Mouse (Mus musculus) small intestine, adult 2 months (tissue): ENCODE data around the gene Tmem235. TPM values are rescaled to one million over a fixed set of nuclear protein-coding genes. Genes with fewer than 3 reads are reported as not detected.

Source experiments
- H3K27ac ChIP-seq: fragments of 200-500 bp; 2 replicates; pipeline ENCODE4 v1.5.1; 2012; ENCODE audit warnings: low read depth, low read length, control low read depth, inconsistent platforms; ENCODE audit not compliant: insufficient read depth
- H3K27me3 ChIP-seq: fragments of 200-500 bp; 2 replicates; pipeline ENCODE4 v1.6.1; 2012; ENCODE audit warnings: mild to moderate bottlenecking, moderate library complexity, low read length, inconsistent platforms; ENCODE audit not compliant: control insufficient read depth, insufficient read depth
- H3K36me3 ChIP-seq: fragments of 200-500 bp; 2 replicates; pipeline ENCODE4 v1.6.1; 2012; ENCODE audit warnings: mild to moderate bottlenecking, low read length, control low read depth, inconsistent platforms; ENCODE audit not compliant: control insufficient read depth, insufficient read depth
- H3K4me1 ChIP-seq: fragments of 200-500 bp; 2 replicates; pipeline ENCODE4 v1.6.1; 2012; ENCODE audit warnings: low read length, inconsistent platforms, mixed read lengths; ENCODE audit not compliant: control insufficient read depth, insufficient read depth, insufficient read length
- H3K4me3 ChIP-seq: fragments of 200-500 bp; 2 replicates; pipeline ENCODE4 v1.5.1; 2012; ENCODE audit warnings: low read depth, mild to moderate bottlenecking, control low read depth, inconsistent platforms, low read length, moderate library complexity
- CTCF ChIP-seq: fragments of 200-500 bp; IDR thresholded peaks from 2 replicates; pipeline ENCODE4 v1.5.1; 2012; ENCODE audit warnings: low read depth, mild to moderate bottlenecking, control low read depth, inconsistent platforms, low read length, moderate library complexity, mixed read lengths; ENCODE audit not compliant: insufficient replicate concordance, insufficient read length; ENCODE audit errors: extremely low read depth
- POLR2A ChIP-seq: fragments of 200-500 bp; IDR thresholded peaks from 2 replicates; pipeline ENCODE4 v1.6.1; 2012; ENCODE audit warnings: low read depth, mild to moderate bottlenecking, control low read depth, inconsistent platforms, low read length, moderate library complexity
- WGBS: fragments of 180-500 bp; shearing (Covaris S2); methylation state at CpG from one replicate; pipeline ENCODE4 v1.1.7; 2018; 5-methylcytosine and 5-hydroxymethylcytosine counted together
- polyA plus RNA-seq: library from polyadenylated mRNA; depleted of rRNA; stranded (reverse); fragments of >200 nt; gene quantifications from 2 replicates; pipeline ENCODE4 v1.2.3, GENCODE M21; 2012

The Tmem235 gene
- polyA plus RNA-seq, 1 experiment, result 0.11 TPM

DNA sequence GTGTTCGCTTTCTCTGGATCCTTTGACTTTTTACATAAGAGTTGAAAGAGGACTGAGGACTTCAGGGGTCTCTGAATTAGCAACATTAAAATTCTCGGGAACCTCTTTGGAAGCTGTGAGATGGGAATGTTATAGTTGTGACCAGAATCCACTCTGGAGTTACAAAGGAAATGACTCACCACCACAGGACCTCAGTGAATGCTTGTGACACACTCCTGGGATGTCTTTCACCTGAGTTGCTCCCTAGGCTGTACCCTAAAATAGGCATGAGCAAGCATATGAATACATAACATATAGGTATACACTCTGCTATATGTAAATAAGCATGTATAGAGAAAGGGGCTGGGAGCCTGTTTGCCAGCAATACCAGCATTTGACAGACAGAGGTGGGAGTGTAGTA lies 17.1 kb upstream of the Tmem235 start:
- Histone ChIP-seq H3K4me1 (peaks cover 23% of the 10 kb centered on the region), H3K27ac (no peak overlapping the region), H3K4me3 (no peak overlapping the region), H3K27me3 (no peaks in the 10 kb centered on the region), H3K36me3 (no peaks in the 10 kb centered on the region)
- WGBS, result 90% methylated on average over 2 of the region's 2 CpGs
- TF ChIP-seq POLR2A, result no peak
- TF ChIP-seq CTCF, result no peak

DNA sequence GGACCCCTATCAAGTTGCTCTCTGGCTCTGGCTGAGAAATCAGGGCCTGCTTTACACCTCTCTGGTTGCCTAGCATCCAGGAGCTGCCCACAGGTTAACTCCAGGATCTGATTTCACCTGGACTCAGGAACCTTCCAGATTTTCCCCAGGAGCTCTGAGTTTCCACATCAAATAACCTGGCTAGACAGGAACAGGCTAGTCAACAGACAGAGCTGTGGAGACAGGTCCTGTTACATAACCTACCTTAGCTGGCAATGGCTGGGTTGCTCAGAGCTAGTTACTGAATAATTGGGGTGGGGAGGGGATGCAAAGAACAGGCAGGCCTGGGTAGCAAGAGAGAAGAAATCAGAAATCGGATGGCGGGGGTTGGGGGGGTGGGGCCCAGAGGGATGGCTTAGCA lies 15.6 kb upstream of the Tmem235 start:
- Histone ChIP-seq H3K36me3 (no peaks in the 10 kb centered on the region), H3K4me1 (peaks cover 13% of the 10 kb centered on the region), H3K4me3 (no peak overlapping the region), H3K27ac (no peak overlapping the region), H3K27me3 (no peaks in the 10 kb centered on the region)
- no peak for TF ChIP-seq CTCF
- no peak for TF ChIP-seq POLR2A
- 83% methylated on average over 2 of the region's 2 CpGs for WGBS

DNA sequence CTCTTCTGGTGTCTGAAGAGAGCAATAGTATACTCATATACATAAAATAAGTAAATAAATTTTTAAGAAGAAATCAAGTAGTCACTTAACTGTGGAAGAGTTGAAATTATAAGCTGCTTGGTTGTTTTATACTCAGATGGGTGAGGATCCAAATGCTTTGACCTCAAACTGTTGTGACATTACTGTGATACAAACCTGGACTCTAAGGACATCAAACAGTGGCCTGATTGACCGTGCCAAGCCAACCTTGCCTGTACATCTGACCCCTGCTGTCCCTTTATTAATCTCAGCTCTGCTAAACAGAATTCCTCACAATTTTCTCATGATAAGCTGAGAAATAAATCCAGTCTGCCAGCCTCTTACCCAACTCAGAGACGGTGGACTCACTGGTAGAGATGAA lies 14.9 kb upstream of the Tmem235 start:
- Histone ChIP-seq H3K36me3 (no peaks in the 10 kb centered on the region), H3K4me3 (no peak overlapping the region), H3K27ac (no peak overlapping the region), H3K4me1 (peaks cover 13% of the 10 kb centered on the region), H3K27me3 (no peaks in the 10 kb centered on the region)
- 85% methylated on average over 2 of the region's 2 CpGs for WGBS
- TF ChIP-seq CTCF (no peak), POLR2A (no peak)

DNA sequence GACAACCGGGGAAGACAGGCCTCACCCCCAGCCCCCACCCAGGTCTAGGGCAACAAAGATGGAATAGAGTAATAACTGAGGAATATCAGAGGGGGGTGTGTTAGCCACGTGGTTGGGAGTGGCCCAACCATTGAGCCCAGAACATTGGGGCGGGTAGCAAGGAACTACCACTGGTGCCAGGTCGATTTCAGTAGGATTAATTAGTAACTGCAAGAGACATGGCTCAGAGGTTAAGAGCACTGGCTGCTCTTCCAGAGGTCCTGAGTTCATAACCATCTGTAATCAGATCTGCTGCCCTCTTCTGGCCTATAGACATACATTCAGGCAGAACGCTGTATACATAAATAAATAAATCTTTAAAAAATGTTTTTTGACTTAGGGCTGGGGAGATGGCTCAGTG lies 13.9 kb upstream of the Tmem235 start:
- Histone ChIP-seq H3K4me3 (no peak overlapping the region), H3K36me3 (no peaks in the 10 kb centered on the region), H3K4me1 (peaks cover 13% of the 10 kb centered on the region), H3K27me3 (no peaks in the 10 kb centered on the region), H3K27ac (peak overlapping the region; percentile 60)
- TF ChIP-seq POLR2A (no peak), CTCF (no peak)
- WGBS, result 16% methylated on average over 5 of the region's 5 CpGs

DNA sequence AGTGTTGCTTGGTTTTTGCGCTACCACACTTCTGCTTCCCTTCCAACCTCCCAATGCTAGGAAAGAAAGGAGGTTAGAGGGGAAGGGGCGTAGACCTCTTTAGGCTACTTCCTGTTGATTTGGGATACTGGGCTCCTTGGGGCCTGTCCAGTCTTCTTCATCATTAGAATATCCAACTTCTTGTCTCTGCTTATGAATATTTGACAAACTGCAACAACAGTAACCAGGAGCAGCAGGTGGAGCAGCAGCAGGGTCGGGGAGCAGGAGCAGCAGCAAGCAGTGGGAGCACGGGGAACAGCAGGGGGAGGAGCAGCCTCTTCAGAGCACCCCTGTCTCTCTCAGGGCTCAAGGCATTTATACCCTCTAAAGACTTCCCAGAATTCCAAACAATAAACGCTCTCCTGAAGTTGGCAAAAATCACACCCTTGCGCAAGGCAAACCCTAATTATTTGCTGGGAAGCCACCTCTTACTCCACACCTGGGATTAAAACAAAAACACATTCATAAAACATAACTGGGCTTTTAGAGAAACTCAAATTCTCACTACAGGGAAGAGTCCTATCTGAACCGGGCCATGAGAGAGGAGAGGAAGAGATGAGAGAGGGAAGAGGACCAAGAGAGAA lies 12.8 kb upstream of the Tmem235 start:
- H3K36me3 ChIP-seq, result no peaks in the 10 kb centered on the region
- peaks cover 13% of the 10 kb centered on the region for H3K4me1 ChIP-seq
- H3K27ac ChIP-seq, result peak overlapping the region; percentile 91
- no peaks in the 10 kb centered on the region for H3K27me3 ChIP-seq
- WGBS, result 49% methylated on average over 7 of the region's 7 CpGs
- H3K4me3 ChIP-seq, result peak overlapping the region; percentile 67; the same call in 1 of the 2 replicates
- TF ChIP-seq POLR2A (no peak), CTCF (no peak)

DNA sequence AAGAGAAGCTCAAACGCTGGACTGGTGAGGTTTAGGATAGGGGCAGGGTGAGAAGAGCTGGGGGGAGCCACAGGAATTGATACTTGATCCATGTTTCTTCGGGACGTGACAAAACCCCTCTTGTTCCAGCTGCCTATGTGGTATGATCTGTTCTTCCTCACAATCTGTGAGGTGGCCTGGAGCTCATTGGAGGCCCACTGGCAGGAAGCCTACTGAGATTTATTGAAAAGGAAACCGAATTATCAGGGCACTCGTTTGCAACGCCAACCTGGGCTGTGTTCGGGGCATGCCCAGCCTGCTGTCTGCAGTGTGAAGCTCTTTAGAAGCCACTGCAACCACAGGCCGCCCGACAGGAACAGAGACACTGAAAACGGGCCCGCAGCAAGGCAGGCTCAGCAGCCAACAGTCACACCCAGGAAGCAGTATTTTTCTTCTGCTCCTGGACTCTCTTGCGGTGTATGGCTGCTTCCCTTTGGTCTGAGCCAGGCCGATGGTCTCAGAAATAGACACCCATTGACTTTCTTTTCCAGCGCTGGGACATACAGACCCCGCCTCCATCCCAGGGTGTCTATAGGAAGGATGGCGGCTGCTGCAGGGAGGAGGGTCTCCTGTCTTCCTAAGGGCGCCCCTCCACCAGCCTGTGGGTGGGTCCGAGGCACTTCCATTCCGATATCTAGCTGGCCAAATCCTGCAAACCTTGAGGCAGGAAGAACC lies 12.1 kb upstream of the Tmem235 start:
- WGBS, result 2% methylated on average over 19 of the region's 19 CpGs
- H3K27ac ChIP-seq, result peak overlapping the region; percentile 91
- no peak for TF ChIP-seq POLR2A
- no peak for TF ChIP-seq CTCF
- H3K4me1 ChIP-seq, result peaks cover 13% of the 10 kb centered on the region
- H3K27me3 ChIP-seq, result no peaks in the 10 kb centered on the region
- H3K36me3 ChIP-seq, result 0 out of 2 replicates have a peak, but pooled peaks cover 3% of the 10 kb centered on the region
- H3K4me3 ChIP-seq, result peak overlapping the region; percentile 67

DNA sequence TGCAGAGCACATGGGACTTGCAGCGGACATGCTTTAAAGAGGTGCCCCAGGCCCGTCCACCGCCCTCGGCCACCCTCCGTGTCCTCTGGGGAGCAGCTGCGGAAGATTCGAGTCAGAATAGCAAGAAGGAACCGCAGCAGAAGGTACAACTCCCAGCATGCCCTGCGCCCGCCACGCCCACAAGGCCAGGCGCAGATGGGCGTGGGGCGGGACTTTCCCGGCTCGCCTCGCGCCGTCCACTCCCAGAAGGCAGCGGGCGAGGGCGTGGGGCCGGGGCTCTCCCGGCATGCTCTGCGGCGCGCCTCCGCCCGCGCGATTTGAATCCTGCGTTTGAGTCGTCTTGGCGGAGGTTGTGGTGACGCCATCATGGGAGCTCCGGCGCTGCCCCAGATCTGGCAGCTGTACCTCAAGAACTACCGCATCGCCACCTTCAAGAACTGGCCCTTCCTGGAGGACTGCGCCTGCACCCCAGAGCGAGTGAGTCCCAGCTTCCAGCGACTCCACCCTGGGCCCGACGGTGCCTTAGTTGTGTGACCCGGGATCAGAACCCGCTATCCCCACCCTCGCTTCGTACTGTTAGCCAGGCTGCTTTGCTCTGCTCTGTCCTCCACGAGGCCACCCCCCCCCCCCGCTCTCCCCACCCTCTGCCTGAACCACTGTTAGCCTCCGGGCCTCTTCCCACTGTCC lies 11.4 kb upstream of the Tmem235 start, which contains the start of gene Birc5:
Birc5 (plus strand) TSS at position 267 of the 687 bp plus-strand sequence.
- WGBS, result under 1% methylated on average over 51 of the region's 51 CpGs
- Histone ChIP-seq H3K4me3 (peak within 1 kb of the TSS; percentile 80), H3K36me3 (0 out of 2 replicates have a peak, but pooled peaks cover 5% of the 10 kb centered on the region), H3K27ac (peak within 1 kb of the TSS; percentile 91), H3K4me1 (peaks cover 13% of the 10 kb centered on the region), H3K27me3 (no peaks in the 10 kb centered on the region)
- TF ChIP-seq POLR2A (peak; percentile 90), CTCF (no peak)
